Mouse (Mus musculus) thymus, adult 2 months (tissue): ENCODE data around the gene Rhbdd3.

Source experiments
- CTCF ChIP-seq: fragments of 200-500 bp; IDR thresholded peaks from 2 replicates; pipeline ENCODE4 v1.5.1; 2012; ENCODE audit warnings: mild to moderate bottlenecking, control low read depth, low read length, moderate library complexity, borderline replicate concordance; ENCODE audit not compliant: control insufficient read depth, poor library complexity, insufficient read depth; ENCODE audit errors: extremely low read depth
- POLR2A ChIP-seq: fragments of 200-500 bp; IDR thresholded peaks from 2 replicates; pipeline ENCODE4 v1.6.1; 2012; ENCODE audit warnings: mild to moderate bottlenecking, low read length, control low read depth, moderate library complexity; ENCODE audit not compliant: control insufficient read depth, poor library complexity, insufficient read depth; ENCODE audit errors: extremely low read depth

DNA sequence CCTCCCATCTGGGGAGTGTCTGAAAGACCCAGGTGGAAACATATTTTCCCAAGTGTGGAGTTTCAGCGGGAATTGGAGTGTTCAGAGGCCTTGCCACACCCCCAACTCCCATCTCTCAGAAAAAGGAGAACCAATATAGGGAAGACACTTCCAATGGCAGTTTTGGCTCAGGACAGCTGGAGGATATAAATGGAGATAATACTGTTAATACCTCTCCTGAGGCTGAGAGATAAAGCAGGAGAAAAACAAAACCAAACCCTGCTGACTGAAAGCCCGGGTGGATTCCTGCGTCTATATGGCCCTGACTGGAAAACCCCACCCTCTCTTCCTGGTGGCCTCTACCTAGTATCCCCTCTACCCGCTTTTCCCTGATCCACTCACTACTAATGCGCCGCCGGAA lies 3.7 kb downstream of the Rhbdd3 start:
- TF ChIP-seq POLR2A (no peak), CTCF (no peak)
